Mouse (Mus musculus): Measurements from ENCODE around the gene Thegl.

GRCm38 (mm10) chr5:77092531-77092930 is 76.7 kb downstream of the Thegl start:
- TF ChIP-seq CTCF (IDR thresholded peaks at IDR 0.05; ENCODE audit: insufficient read depth, low read length) (no peak), POLR2A (IDR thresholded peaks at IDR 0.05; ENCODE audit: borderline replicate concordance, extremely low read depth, low read depth, low read length) (0 out of 2 replicates have a peak, but pooled peaks have one; percentile 24)

Data from lung, adult 2 months (tissue).